In the genomic region with DNA sequence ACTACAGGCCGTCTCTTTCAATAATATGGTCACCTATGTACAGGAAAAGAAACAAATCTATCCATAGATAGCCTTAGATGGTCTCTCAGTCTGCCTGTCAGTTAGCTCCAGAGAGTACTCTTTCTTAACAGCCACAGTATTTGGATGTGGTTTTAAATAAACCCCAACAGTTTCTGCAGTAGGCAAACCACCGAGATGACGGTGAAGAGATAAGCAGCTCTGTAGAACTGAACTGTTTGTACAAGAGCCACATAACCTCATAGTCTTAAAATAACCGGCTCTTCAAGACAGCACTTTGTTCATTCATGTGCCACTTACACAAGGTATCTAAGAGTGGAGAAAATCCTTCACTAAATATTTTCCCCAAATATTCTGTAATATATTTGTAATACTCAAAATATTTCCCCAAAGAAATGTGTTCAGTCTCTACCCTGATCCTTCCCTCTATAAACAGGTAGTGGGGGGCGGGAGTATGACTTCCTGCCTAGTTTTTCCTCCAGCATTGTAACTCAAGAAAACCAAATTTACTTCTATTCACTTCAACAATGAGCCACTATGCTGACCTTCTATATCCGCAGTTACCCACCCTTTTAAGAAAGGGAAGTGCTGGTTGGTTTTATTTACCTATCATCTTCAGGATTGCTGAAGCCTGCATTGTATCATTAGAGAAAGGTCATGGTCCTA, we compare ENCODE assay signal across 10 mouse cellular contexts. TPM values are rescaled to one million over a fixed set of nuclear protein-coding genes. Genes with fewer than 3 reads are reported as not detected.
DNase-seq lines count a peak whose midpoint lies in the region; ATAC-seq lines count a peak whose summit lies in the region.
"Had no signal": no experiment of that assay in that cellular context is flagged by ENCODE, and none has a peak within 500 bp of the region (broad histone marks: within the 10 kb centered on the region; RNA-seq: fewer than 3 reads in every experiment).

No protein-coding gene starts in this region.

- H3K4me3 ChIP-seq in liver, embryonic 12.5 days: no peak overlapping the region
- no peak overlapping the region for H3K4me3 ChIP-seq in stomach, embryonic 15.5 days (replicated peaks)
- H3K4me3 ChIP-seq in hindbrain, embryonic 12.5 days: no peak overlapping the region
- H3K4me3 ChIP-seq: embryonic facial prominence, embryonic 13.5 days had no signal

- no peak overlapping the region for H3K9ac ChIP-seq in liver, embryonic 12.5 days
- no peak overlapping the region for H3K9ac ChIP-seq in stomach, embryonic 15.5 days
- H3K9ac ChIP-seq in hindbrain, embryonic 12.5 days: no peak overlapping the region
- H3K9ac ChIP-seq: embryonic facial prominence, embryonic 13.5 days had no signal

- H3K4me2 ChIP-seq in liver, embryonic 12.5 days: peak overlapping the region; percentile 3; the same call in 1 of the 2 replicates
- no peak overlapping the region for H3K4me2 ChIP-seq in stomach, embryonic 15.5 days
- no peak overlapping the region for H3K4me2 ChIP-seq in hindbrain, embryonic 12.5 days (replicated peaks)
- H3K4me2 ChIP-seq: embryonic facial prominence, embryonic 13.5 days had no signal

- 16% methylated on average over 6 of the region's 6 CpGs for WGBS in liver, embryonic 12.5 days (ENCODE audit: insufficient replicate concordance)
- 46% methylated on average over 6 of the region's 6 CpGs for WGBS in stomach, embryonic 15.5 days
- WGBS in hindbrain, embryonic 12.5 days: 79% methylated on average over 6 of the region's 6 CpGs

- H3K27ac ChIP-seq in liver, embryonic 12.5 days: peak overlapping the region; percentile 13; the same call in 1 of the 2 replicates
- no peak overlapping the region for H3K27ac ChIP-seq in stomach, embryonic 15.5 days
- H3K27ac ChIP-seq in hindbrain, embryonic 12.5 days: no peak overlapping the region
- H3K27ac ChIP-seq: embryonic facial prominence, embryonic 13.5 days had no signal

- no peaks in the 10 kb centered on the region for H3K27me3 ChIP-seq in liver, embryonic 12.5 days (replicated peaks)
- no peaks in the 10 kb centered on the region for H3K27me3 ChIP-seq in stomach, embryonic 15.5 days (replicated peaks)
- no peaks in the 10 kb centered on the region for H3K27me3 ChIP-seq in hindbrain, embryonic 12.5 days
- H3K27me3 ChIP-seq: embryonic facial prominence, embryonic 13.5 days had no signal

- peaks cover 9% of the 10 kb centered on the region; the same call in 1 of the 2 replicates for H3K9me3 ChIP-seq in liver, embryonic 12.5 days (replicated peaks)
- H3K9me3 ChIP-seq in stomach, embryonic 15.5 days: 0 out of 2 replicates have a peak, but pooled peaks cover 5% of the 10 kb centered on the region
- H3K9me3 ChIP-seq in hindbrain, embryonic 12.5 days (replicated peaks): peaks cover 17% of the 10 kb centered on the region

- DNase-seq in heart, adult 9 months (ENCODE audit: low spot score in 2 of 2): peak; percentile 13 to 17
- no peak for DNase-seq in heart, adult 11 months
- DNase-seq in CD8-positive naive resting alpha-beta T cell, adult 2 months (ENCODE audit: low read depth in 2 of 2, low spot score in 2 of 2): peak; percentile 64 to 72
- DNase-seq in layer of hippocampus, postnatal 36 days: no peak
- no peak for DNase-seq in right cerebral cortex, postnatal 25 days

- peak; percentile 64 for ATAC-seq in liver, embryonic 12.5 days
- ATAC-seq in stomach, embryonic 15.5 days (ENCODE audit: insufficient read depth, low FRiP score, low read depth): 0 out of 2 replicates have a peak, but pooled peaks have one; percentile 10
- no peak for ATAC-seq in hindbrain, embryonic 12.5 days (ENCODE audit: low FRiP score)
- ATAC-seq: midbrain, embryonic 16.5 days had no signal

- H3K4me1 ChIP-seq in liver, embryonic 12.5 days: peaks cover 5% of the 10 kb centered on the region; the same call in 1 of the 2 replicates
- no peaks in the 10 kb centered on the region for H3K4me1 ChIP-seq in stomach, embryonic 15.5 days
- no peaks in the 10 kb centered on the region for H3K4me1 ChIP-seq in hindbrain, embryonic 12.5 days
- H3K4me1 ChIP-seq: embryonic facial prominence, embryonic 13.5 days had no signal

- peaks cover 19% of the 10 kb centered on the region for H3K36me3 ChIP-seq in liver, embryonic 12.5 days
- peaks cover 14% of the 10 kb centered on the region for H3K36me3 ChIP-seq in stomach, embryonic 15.5 days
- peaks cover 21% of the 10 kb centered on the region for H3K36me3 ChIP-seq in hindbrain, embryonic 12.5 days

RNA-seq across cellular contexts. Expression of a gene that starts 12.3 kb away (rescaled TPM):
- polyA plus RNA-seq in liver, embryonic 12.5 days (2016; fragmentation: Nextera tagmentation; extraction: Ambion mirVana): 13.7 and 15.1 TPM in 2 replicates
- polyA plus RNA-seq in stomach, embryonic 15.5 days (2015; fragmentation: Nextera tagmentation; extraction: Ambion mirVana): 19.0 and 21.1 TPM in 2 replicates
- 10 to 100 TPM; 21.3 to 23.9 TPM for total RNA-seq in layer of hippocampus, postnatal 36 days (2021)
- polyA plus RNA-seq in hindbrain, embryonic 12.5 days (2016; fragmentation: Nextera tagmentation; extraction: Ambion mirVana): 25.6 and 28.3 TPM in 2 replicates

Comparison
In these comparisons a context has a peak if more than half of its experiments do, and no peak if none do; other contexts are left out.
1. DNase-seq: peak in heart, adult 9 months (2 of 2) and CD8-positive naive resting alpha-beta T cell, adult 2 months (2 of 2); none in heart, adult 11 months (single experiment), layer of hippocampus, postnatal 36 days (0 of 2) and right cerebral cortex, postnatal 25 days (single experiment).